Mouse (Mus musculus) MEL (cell line): Measurements from ENCODE around the gene Syt17.

ENCODE experiments used
- BHLHE40 ChIP-seq: IDR thresholded peaks from 2 replicates; pipeline ENCODE4 v1.6.1; 2012; ENCODE audit warnings: low read depth, mild to moderate bottlenecking, inconsistent platforms, low read length, improper control_type of control experiment, borderline replicate concordance
- CTCF ChIP-seq, 3 experiments: IDR thresholded peaks in 2 of 3; conservative IDR thresholded peaks in 1 of 3; 2 replicates each; pipeline ENCODE4 v1.5.1; 2011 to 2012; ENCODE audit warnings: low read length in 3 of 3, low read depth in 2 of 3, mild to moderate bottlenecking in 2 of 3, improper control_type of control experiment in 1 of 3, inconsistent platforms in 1 of 3, mixed read lengths in 1 of 3, moderate library complexity in 1 of 3; ENCODE audit not compliant: control insufficient read depth in 1 of 3, insufficient read depth in 1 of 3, poor library complexity in 1 of 3, severe bottlenecking in 1 of 3
- MAZ ChIP-seq: IDR thresholded peaks from 2 replicates; pipeline ENCODE4 v1.6.1; 2012; ENCODE audit warnings: low read depth, mild to moderate bottlenecking, inconsistent platforms, low read length, improper control_type of control experiment
- NELFE ChIP-seq: IDR thresholded peaks from 2 replicates; pipeline ENCODE4 v1.6.1; 2011; ENCODE audit warnings: low read depth, low read length, improper control_type of control experiment
- POLR2A ChIP-seq, 2 experiments: IDR thresholded peaks; 2 replicates each; pipeline ENCODE4 v1.6.1; 2011 to 2012; ENCODE audit warnings: low read length in 2 of 2, mild to moderate bottlenecking in 2 of 2, control low read depth in 1 of 2, improper control_type of control experiment in 1 of 2, low read depth in 1 of 2, moderate library complexity in 1 of 2; ENCODE audit not compliant: control insufficient read depth in 1 of 2, insufficient read depth in 1 of 2, poor library complexity in 1 of 2
- USF1 ChIP-seq: IDR thresholded peaks from 2 replicates; pipeline ENCODE4 v1.6.1; 2014; ENCODE audit warnings: low read depth, mild to moderate bottlenecking, inconsistent platforms, low read length, improper control_type of control experiment, moderate library complexity

- no peak for TF ChIP-seq NELFE
- TF ChIP-seq POLR2A (IDR thresholded peaks at IDR 0.05; ENCODE audit: control insufficient read depth in 1 of 2, insufficient read depth in 1 of 2, low read depth in 1 of 2, low read length in 2 of 2, poor library complexity in 1 of 2): no peak
- no peak for TF ChIP-seq USF1
- no peak for TF ChIP-seq CTCF (IDR thresholded peaks at IDR 0.05 in 2 of 3, conservative IDR thresholded peaks at IDR 0.05 in 1 of 3; ENCODE audit: control insufficient read depth in 1 of 3, insufficient read depth in 1 of 3, low read depth in 2 of 3, low read length in 3 of 3, poor library complexity in 1 of 3, severe bottlenecking in 1 of 3)
- TF ChIP-seq MAZ: no peak
- no peak for TF ChIP-seq BHLHE40
Observed at GRCm38 (mm10) chr7:118478835-118479312, 30.9 kb upstream of the Syt17 start.
